Mouse (Mus musculus): ENCODE measurements at regions not wholly inside any gene's neighbourhood (a gene's known extent, or its start where the extent isn't known, plus 50 kb on each side); places are given as distances from the start of the nearest gene placed in this dataset.

DNA sequence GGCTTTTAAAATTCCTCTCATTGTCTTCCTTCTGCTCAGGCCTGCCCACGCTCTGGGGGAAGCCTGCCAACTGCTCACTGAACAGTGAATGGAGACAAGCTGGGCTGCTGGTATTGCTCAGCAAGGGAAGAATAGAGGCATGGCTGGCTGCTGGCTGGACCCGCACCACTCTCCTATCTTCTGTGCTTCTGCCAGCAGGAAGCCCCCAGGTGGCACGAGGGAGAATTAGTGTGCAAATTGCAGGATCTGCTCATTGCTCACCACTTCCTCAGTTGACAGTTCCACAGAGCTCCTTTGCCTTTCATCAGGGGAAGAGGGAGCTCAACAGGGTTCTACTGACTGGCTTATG, 209.9 kb upstream of the Tet2 start:
- H3K4me2 ChIP-seq (ENCODE audit: low read depth, low read length), result no peak overlapping the region
- H3K9ac ChIP-seq (ENCODE audit: low read depth, low read length), result no peak overlapping the region

DNA sequence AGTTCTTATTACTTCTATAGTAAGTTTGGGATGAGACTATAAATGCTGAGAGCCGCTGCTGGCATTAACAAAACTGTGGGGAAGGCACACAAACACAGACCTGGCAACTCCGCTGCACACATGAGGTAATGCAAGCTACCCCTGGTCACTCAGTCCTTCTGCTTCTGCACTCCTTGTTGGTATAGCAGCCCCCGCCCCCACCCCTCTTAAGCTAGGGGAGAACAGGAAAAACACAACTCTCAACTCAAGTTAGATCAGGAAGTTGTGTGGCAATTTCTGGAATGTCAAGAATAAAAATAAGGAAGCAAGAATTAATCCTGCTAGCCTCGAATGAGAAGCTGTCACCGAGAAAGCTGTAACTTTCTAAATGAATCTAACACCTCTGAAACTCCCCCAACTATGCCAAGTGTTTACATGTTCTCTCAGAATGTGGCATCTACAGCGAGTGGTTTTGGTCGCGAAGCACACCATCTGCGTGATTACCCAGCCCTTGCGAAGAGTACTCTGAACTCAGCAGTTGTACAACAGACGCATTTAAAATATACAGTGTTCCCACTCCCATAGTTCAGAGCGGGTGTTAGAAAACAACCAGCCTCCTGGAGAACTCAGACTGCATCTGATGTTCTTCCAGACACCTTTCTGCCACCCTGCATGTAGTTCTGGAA, 212.9 kb upstream of the Tet2 start:
- Histone ChIP-seq H3K27me3 (replicated peaks; ENCODE audit: control insufficient read depth, insufficient read depth, low read length) (no peaks in the 10 kb centered on the region), H3K4me3 (ENCODE audit: low read length) (no peak overlapping the region), H3K4me2 (ENCODE audit: low read depth, low read length) (peak overlapping the region; percentile 15; the same call in 1 of the 2 replicates), H3K4me1 (ENCODE audit: control insufficient read depth, insufficient read depth, low read length) (peaks cover 16% of the 10 kb centered on the region; the same call in 1 of the 2 replicates), H3K9me3 (ENCODE audit: control insufficient read depth, low read length) (no peaks in the 10 kb centered on the region), H3K27ac (ENCODE audit: low read length) (no peak overlapping the region), H3K36me3 (ENCODE audit: control insufficient read depth, insufficient read depth, low read length) (no peaks in the 10 kb centered on the region), H3K9ac (ENCODE audit: low read depth, low read length) (no peak overlapping the region)
- no peak for ATAC-seq
- 34% methylated on average over 12 of the region's 12 CpGs for WGBS

More for the DNA sequence above, 209.9 kb upstream of the Tet2 start:
- 16% methylated on average over 3 of the region's 3 CpGs for WGBS
- no peak overlapping the region for H3K4me3 ChIP-seq (ENCODE audit: low read length)
- no peak overlapping the region for H3K27ac ChIP-seq (ENCODE audit: low read length)
- H3K36me3 ChIP-seq (ENCODE audit: control insufficient read depth, insufficient read depth, low read length), result no peaks in the 10 kb centered on the region
- H3K9me3 ChIP-seq (ENCODE audit: control insufficient read depth, low read length), result no peaks in the 10 kb centered on the region
- peaks cover 16% of the 10 kb centered on the region; the same call in 1 of the 2 replicates for H3K4me1 ChIP-seq (ENCODE audit: control insufficient read depth, insufficient read depth, low read length)
- ATAC-seq, result no peak
- H3K27me3 ChIP-seq (replicated peaks; ENCODE audit: control insufficient read depth, insufficient read depth, low read length), result no peaks in the 10 kb centered on the region

DNA sequence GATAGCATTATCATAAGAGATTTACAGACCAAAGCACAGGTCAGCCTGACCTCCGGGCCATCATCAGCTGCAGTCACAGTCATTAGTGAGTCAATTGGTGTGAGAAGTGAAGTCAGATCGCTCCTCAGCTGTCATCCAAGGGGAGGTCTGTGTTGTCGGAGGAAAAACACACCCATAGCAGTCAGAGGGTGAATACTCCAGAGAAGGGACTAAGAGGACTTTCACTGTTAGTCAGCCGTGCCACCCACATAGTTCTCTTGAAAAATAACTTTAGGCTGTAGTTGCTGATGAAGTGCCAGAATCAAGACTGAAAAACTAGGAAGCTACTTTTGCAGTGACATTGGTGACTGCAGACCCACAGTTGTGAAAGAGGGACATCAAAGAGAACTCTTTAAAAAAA, 213.5 kb upstream of the Tet2 start:
- 11% methylated on average over 4 of the region's 4 CpGs for WGBS
- Histone ChIP-seq H3K4me3 (ENCODE audit: low read length) (no peak overlapping the region), H3K4me1 (ENCODE audit: control insufficient read depth, insufficient read depth, low read length) (peaks cover 16% of the 10 kb centered on the region; the same call in 1 of the 2 replicates), H3K36me3 (ENCODE audit: control insufficient read depth, insufficient read depth, low read length) (no peaks in the 10 kb centered on the region), H3K9ac (ENCODE audit: low read depth, low read length) (no peak overlapping the region), H3K9me3 (ENCODE audit: control insufficient read depth, low read length) (no peaks in the 10 kb centered on the region), H3K27ac (ENCODE audit: low read length) (no peak overlapping the region), H3K27me3 (replicated peaks; ENCODE audit: control insufficient read depth, insufficient read depth, low read length) (no peaks in the 10 kb centered on the region), H3K4me2 (ENCODE audit: low read depth, low read length) (peak overlapping the region; percentile 15; the same call in 1 of the 2 replicates)
- ATAC-seq, result no peak

DNA sequence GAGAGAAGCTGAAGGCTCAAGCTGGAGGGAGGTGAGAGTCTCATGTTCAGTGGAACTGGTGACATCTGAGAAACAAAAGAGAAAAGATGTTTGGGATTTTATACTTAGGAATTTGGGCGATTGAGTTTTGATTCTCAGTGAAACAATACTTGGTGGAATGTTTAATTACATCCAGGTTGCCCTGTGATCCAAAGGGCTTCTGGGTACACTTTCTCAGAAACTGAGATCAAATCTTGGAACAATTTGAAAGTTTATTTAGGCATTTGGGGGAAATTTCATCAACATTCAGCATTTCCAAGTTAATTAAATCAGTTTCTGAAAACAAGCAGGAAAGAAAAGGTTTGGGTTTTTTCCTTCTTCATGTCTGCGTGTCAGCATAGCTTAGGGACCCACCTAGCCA, 214.7 kb upstream of the Tet2 start:
- no peak overlapping the region for H3K9ac ChIP-seq (ENCODE audit: low read depth, low read length)
- H3K4me2 ChIP-seq (ENCODE audit: low read depth, low read length), result no peak overlapping the region
- H3K36me3 ChIP-seq (ENCODE audit: control insufficient read depth, insufficient read depth, low read length), result no peaks in the 10 kb centered on the region
- no peaks in the 10 kb centered on the region for H3K27me3 ChIP-seq (replicated peaks; ENCODE audit: control insufficient read depth, insufficient read depth, low read length)
- H3K4me3 ChIP-seq (ENCODE audit: low read length), result no peak overlapping the region
- ATAC-seq, result no peak
- H3K9me3 ChIP-seq (ENCODE audit: control insufficient read depth, low read length), result no peaks in the 10 kb centered on the region
- WGBS, result 80% methylated on average over 2 of the region's 2 CpGs
- no peak overlapping the region for H3K27ac ChIP-seq (ENCODE audit: low read length)
- peaks cover 10% of the 10 kb centered on the region; the same call in 1 of the 2 replicates for H3K4me1 ChIP-seq (ENCODE audit: control insufficient read depth, insufficient read depth, low read length)

DNA sequence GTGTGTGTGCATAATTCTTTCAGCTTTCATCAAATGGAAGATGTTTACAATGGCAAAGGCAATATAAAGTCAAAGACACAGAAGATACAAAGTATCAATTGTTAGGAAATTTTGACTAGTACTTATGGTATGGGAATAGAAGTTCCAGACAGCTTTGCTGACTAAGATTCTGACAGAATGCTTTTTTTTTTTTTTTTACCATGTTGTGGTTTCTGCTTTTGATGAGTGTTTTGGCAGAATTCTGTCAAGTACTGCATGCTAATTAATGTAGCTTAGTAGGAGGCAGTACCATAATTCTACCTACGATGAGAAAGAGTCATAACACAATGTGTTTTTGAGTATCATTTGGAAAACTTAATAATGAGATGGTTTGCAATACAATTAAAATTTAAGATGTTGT, 215.3 kb upstream of the Tet2 start:
- ATAC-seq, result no peak

DNA sequence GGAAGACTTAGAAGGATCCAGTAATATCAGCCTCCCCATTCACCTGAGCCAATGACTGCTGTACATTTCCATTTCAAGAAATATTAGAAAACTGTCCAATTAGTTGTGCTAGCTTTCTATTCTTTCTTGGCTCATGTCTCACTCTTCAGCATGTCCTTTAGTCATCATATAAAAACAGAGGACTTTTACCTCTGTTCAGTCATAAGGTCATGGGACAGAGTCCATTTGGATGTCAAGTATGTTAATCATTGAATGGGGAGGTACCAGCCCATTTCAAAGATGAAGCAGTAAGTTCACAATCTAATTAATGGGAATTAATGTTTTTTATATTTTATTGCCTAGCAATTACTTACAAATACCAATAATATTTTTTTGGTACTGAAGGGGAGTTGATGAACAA, 218.8 kb upstream of the Tet2 start:
- Histone ChIP-seq H3K4me1 (ENCODE audit: control insufficient read depth, insufficient read depth, low read length) (no peaks in the 10 kb centered on the region), H3K4me3 (ENCODE audit: low read length) (no peak overlapping the region), H3K27ac (ENCODE audit: low read length) (no peak overlapping the region), H3K4me2 (ENCODE audit: low read depth, low read length) (no peak overlapping the region), H3K27me3 (replicated peaks; ENCODE audit: control insufficient read depth, insufficient read depth, low read length) (no peaks in the 10 kb centered on the region), H3K9me3 (ENCODE audit: control insufficient read depth, low read length) (no peaks in the 10 kb centered on the region), H3K9ac (ENCODE audit: low read depth, low read length) (no peak overlapping the region), H3K36me3 (ENCODE audit: control insufficient read depth, insufficient read depth, low read length) (no peaks in the 10 kb centered on the region)
- ATAC-seq, result no peak

More for the DNA sequence above, 215.3 kb upstream of the Tet2 start:
- Histone ChIP-seq H3K9ac (ENCODE audit: low read depth, low read length) (no peak overlapping the region), H3K27me3 (replicated peaks; ENCODE audit: control insufficient read depth, insufficient read depth, low read length) (no peaks in the 10 kb centered on the region), H3K36me3 (ENCODE audit: control insufficient read depth, insufficient read depth, low read length) (no peaks in the 10 kb centered on the region), H3K27ac (ENCODE audit: low read length) (no peak overlapping the region), H3K4me3 (ENCODE audit: low read length) (no peak overlapping the region), H3K9me3 (ENCODE audit: control insufficient read depth, low read length) (no peaks in the 10 kb centered on the region), H3K4me1 (ENCODE audit: control insufficient read depth, insufficient read depth, low read length) (0 out of 2 replicates have a peak, but pooled peaks cover 4% of the 10 kb centered on the region), H3K4me2 (ENCODE audit: low read depth, low read length) (no peak overlapping the region)
- 87% methylated on average over 1 of the region's 1 CpGs for WGBS

DNA sequence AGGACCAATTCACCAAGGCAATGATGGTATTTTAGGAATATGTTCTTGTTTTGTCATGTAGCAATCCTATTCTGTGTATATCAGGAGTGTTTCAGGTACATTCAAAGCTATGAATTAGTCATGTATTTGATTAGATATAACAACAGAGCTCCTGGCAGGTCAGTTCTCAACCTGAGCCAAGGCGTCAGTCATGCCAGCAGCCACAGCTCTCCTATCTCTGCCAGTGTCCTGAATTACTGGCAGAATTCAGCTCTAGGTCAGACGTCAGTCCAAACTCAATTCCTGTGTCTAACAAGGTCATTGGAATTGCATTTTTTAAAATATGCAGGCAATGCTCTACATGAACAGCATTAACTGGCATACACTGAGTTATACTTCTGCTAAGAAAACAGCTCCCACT, 228.6 kb upstream of the Tet2 start:
- Histone ChIP-seq H3K4me1 (ENCODE audit: control insufficient read depth, insufficient read depth, low read length) (no peaks in the 10 kb centered on the region), H3K27ac (ENCODE audit: low read length) (no peak overlapping the region), H3K27me3 (replicated peaks; ENCODE audit: control insufficient read depth, insufficient read depth, low read length) (no peaks in the 10 kb centered on the region), H3K36me3 (ENCODE audit: control insufficient read depth, insufficient read depth, low read length) (no peaks in the 10 kb centered on the region), H3K4me3 (ENCODE audit: low read length) (no peak overlapping the region), H3K9ac (ENCODE audit: low read depth, low read length) (no peak overlapping the region), H3K4me2 (ENCODE audit: low read depth, low read length) (no peak overlapping the region), H3K9me3 (ENCODE audit: control insufficient read depth, low read length) (no peaks in the 10 kb centered on the region)
- no peak for ATAC-seq
- WGBS, result 72% methylated on average over 2 of the region's 2 CpGs

DNA sequence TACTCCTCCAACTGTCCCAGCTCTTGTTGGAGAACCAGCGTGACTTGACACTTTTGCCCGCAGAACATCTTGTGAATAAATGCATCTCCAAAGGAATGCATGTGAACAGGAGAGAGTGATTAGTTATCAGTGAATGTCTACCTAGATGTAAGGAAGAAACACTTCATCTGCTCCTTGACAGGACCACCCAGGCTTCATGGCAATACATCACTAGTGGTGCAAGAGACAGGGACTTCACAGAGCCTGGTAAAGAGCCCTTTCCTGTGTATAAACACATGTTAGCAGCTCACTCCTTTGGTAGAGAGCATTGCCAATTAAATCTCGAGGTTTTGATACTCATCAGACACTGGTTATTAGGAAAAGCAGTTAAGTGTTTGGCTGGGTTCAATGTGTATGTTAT, 229.3 kb upstream of the Tet2 start:
- Histone ChIP-seq H3K27me3 (replicated peaks; ENCODE audit: control insufficient read depth, insufficient read depth, low read length) (no peaks in the 10 kb centered on the region), H3K9me3 (ENCODE audit: control insufficient read depth, low read length) (no peaks in the 10 kb centered on the region), H3K4me1 (ENCODE audit: control insufficient read depth, insufficient read depth, low read length) (no peaks in the 10 kb centered on the region), H3K27ac (ENCODE audit: low read length) (no peak overlapping the region), H3K9ac (ENCODE audit: low read depth, low read length) (no peak overlapping the region), H3K4me3 (ENCODE audit: low read length) (no peak overlapping the region), H3K36me3 (ENCODE audit: control insufficient read depth, insufficient read depth, low read length) (no peaks in the 10 kb centered on the region), H3K4me2 (ENCODE audit: low read depth, low read length) (no peak overlapping the region)
- 38% methylated on average over 3 of the region's 3 CpGs for whole genome bisulfite sequencing
- ATAC-seq, result no peak

DNA sequence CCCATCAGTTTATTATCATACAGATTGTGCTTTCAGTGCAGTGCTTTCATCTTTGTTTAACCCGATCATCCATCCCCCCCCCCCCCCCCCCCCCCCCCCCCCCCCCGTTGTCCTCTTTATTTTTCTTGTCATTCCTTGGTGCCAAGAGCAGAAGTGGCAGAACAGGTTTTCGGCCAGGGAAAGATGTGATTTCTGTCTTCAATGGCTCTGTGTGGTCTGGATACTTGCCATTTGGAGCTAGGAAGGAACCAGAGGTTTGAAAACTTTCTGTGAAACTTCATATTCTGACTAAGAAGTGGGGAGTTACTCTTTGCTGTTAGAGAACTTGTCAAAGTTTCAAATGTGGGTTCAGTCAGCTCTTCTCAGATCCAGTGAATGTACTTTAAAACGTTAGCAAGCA, 231.1 kb upstream of the Tet2 start:
- H3K4me2 ChIP-seq (ENCODE audit: low read depth, low read length), result no peak overlapping the region
- no peaks in the 10 kb centered on the region for H3K9me3 ChIP-seq (ENCODE audit: control insufficient read depth, low read length)
- H3K4me1 ChIP-seq (ENCODE audit: control insufficient read depth, insufficient read depth, low read length), result no peaks in the 10 kb centered on the region
- H3K27me3 ChIP-seq (replicated peaks; ENCODE audit: control insufficient read depth, insufficient read depth, low read length), result no peaks in the 10 kb centered on the region
- no peak for ATAC-seq
- H3K9ac ChIP-seq (ENCODE audit: low read depth, low read length), result no peak overlapping the region
- no peaks in the 10 kb centered on the region for H3K36me3 ChIP-seq (ENCODE audit: control insufficient read depth, insufficient read depth, low read length)
- H3K4me3 ChIP-seq (ENCODE audit: low read length), result no peak overlapping the region
- no peak overlapping the region for H3K27ac ChIP-seq (ENCODE audit: low read length)
- 12% methylated on average over 4 of the region's 4 CpGs for WGBS

DNA sequence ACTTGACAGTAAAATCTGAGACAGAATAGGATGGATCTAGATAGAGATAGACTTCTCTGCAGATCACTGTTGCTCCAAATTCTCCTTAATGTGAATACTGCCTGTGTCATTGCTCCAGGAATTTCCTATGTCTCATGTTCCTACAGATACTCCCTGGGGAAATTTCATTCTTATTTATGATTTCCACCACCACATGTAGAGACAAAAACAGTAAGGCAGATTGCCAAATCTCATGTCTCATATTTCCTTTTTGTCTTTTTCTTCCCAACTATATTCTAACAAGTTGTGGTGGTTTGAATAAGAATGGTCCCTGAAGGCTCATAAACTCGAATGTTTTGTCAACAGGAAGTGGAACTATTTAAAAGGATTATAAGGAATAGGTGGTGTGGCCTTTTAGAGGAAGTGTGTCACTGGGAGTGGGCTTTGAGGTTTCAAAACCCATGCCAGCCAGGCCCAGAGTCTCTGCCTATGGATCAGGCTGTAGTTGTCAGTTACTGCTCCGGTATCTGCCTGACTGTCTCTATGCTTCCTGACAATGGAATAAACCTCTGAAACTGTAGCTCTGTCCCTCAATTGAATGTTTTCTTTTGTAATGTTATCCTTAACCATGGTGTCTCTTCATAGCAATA, 234.3 kb upstream of the Tet2 start:
- ATAC-seq, result no peak
- H3K36me3 ChIP-seq (ENCODE audit: control insufficient read depth, insufficient read depth, low read length), result no peaks in the 10 kb centered on the region
- no peak overlapping the region for H3K9ac ChIP-seq (ENCODE audit: low read depth, low read length)
- H3K27me3 ChIP-seq (replicated peaks; ENCODE audit: control insufficient read depth, insufficient read depth, low read length), result no peaks in the 10 kb centered on the region
- H3K4me1 ChIP-seq (ENCODE audit: control insufficient read depth, insufficient read depth, low read length), result no peaks in the 10 kb centered on the region
- WGBS, result 73% methylated on average over 2 of the region's 2 CpGs
- H3K27ac ChIP-seq (ENCODE audit: low read length), result no peak overlapping the region
- H3K4me3 ChIP-seq (ENCODE audit: low read length), result no peak overlapping the region
- H3K9me3 ChIP-seq (ENCODE audit: control insufficient read depth, low read length), result no peaks in the 10 kb centered on the region
- no peak overlapping the region for H3K4me2 ChIP-seq (ENCODE audit: low read depth, low read length)

Data from intestine, embryonic 16.5 days (tissue).